Mouse (Mus musculus) lung, adult 2 months (tissue): ENCODE measurements around the gene Prrt4.

Experiments used
- CTCF ChIP-seq: fragments of 200-500 bp; IDR thresholded peaks from 2 replicates; pipeline ENCODE4 v1.5.1; 2011; ENCODE audit warnings: mild to moderate bottlenecking, low read length, control low read depth; ENCODE audit not compliant: insufficient read depth
- POLR2A ChIP-seq: fragments of 200-500 bp; IDR thresholded peaks from 2 replicates; pipeline ENCODE4 v1.6.1; 2011; ENCODE audit warnings: low read depth, mild to moderate bottlenecking, control low read depth, low read length, borderline replicate concordance; ENCODE audit errors: extremely low read depth

DNA sequence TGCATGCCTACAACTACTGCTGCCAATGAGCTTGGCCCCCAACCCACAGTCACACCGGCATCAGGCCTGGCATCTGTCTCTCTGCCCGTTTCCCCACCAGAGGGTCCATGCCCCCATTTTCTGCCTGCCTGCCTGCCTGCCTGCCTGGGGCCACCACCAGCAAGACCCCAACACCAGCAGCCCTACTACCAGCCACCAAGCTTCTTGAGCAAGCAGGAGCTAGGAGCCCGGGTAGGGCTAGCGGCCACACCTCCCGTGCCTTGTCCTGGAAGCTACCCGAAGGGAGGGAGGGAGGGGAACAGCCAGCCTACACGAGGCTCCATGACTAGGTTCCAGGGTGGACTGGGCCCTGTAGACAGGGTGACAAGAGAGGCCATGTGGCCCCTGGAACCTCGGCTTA is 22.6 kb upstream of the Prrt4 start:
- no peak for TF ChIP-seq CTCF
- no peak for TF ChIP-seq POLR2A
